Mouse (Mus musculus) heart, adult 9 months (tissue): ENCODE data around the gene Miga2.
"Not testable (repeated sequence)": the region's sequence is repeated elsewhere in the genome, so short reads cannot be mapped to it uniquely, and the experiment has no call there.

ENCODE experiments used
- DNase-seq, 2 experiments: peaks; one replicate each; pipeline ENCODE4 v3.0.0; 2022; ENCODE audit warnings: low spot score in 2 of 2

Miga2 gene

DNA sequence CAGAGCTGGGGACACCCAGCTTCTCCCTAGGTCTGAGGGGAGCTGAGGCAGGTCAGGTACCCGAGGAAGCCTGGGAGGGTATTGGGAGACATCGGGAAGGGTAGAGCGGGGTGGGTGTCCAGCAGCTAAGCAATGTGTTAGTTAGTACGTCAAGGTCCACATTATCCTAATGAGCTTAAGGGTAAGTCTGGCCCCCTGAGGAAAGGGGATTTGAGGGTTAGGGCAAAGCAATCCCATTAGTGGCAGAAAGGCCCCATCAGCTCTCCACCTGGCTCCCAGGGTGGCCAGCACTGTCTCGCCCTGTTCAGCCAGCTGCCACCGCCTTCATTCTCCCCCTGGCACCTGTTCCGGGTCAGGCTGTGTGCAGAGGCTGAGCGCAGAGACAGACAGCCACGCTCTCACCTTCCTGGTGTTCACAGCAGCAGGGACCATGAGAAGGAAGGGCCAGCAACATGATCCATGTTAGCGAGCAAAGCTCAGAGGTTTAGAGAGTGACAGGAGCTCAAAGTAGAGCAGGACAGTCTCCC, 34.0 kb downstream of the Miga2 start:
- no peak for DNase-seq

DNA sequence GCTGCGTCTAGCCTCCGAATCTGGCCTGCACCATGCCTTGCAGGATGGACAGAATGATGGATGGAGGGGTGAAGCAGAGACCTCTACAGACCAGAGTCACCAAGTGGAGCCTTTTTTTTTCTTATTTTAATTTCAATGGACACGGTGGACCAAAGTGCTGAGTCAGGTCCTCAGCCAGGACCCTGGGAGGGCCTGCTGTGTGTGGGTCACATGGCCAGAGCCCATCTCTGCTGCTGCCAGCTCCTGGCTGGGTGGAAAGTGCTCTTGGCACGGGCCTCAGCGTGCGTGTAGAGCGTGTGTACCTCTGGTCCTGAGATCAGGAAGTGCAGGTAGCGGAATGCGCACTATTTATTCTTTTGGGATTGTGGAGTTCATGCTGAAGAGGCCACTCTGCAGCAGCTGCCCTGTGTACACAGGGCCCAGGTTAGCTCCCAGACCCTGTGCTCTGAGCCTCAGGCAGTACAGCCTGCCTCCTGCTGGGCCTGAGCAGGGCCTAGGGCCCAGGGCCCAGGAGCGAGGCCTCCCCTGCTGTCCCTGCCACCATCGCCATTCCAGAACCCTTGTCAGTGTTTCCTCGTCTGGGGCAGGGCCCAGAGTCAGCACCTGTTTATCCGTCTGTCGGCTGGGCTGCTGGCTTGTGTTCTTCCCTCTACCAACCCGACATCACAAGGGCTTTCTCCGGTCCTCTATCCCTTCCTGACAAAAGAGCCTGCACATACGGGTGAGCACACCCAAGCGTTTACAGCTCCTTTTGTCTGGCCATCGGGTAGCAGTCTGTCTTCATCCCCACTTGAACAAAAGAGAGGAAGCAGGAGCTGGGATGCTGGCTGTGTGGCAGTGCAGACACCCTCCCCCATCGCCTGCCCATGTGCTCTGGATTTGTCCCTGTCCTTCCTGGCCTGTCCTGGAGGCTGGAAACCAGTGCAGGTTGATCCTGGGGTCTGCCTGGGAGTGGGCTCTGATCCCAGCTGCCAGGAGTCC, 35.4 kb downstream of the Miga2 start:
- DNase-seq = no peak

DNA sequence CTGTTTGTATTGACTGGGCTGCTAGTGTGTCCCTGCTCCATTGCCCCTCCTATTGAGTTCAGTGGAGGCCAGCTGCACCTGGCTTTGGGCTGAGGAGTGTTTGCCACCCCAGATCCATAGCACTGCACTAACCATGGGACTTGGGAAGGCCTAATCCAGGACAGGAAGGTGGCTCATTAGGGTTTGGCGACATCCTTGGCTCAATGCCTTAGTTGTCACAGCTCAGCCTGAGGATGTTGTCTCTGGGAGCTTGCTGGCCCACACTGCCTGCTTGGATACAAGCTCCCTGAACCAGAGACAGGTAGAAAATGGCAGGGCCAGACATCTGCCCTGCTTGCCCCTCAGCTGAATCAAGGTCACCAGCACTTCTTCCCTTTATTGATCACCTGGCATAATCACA, 37.5 kb downstream of the Miga2 start:
- DNase-seq = no peak

DNA sequence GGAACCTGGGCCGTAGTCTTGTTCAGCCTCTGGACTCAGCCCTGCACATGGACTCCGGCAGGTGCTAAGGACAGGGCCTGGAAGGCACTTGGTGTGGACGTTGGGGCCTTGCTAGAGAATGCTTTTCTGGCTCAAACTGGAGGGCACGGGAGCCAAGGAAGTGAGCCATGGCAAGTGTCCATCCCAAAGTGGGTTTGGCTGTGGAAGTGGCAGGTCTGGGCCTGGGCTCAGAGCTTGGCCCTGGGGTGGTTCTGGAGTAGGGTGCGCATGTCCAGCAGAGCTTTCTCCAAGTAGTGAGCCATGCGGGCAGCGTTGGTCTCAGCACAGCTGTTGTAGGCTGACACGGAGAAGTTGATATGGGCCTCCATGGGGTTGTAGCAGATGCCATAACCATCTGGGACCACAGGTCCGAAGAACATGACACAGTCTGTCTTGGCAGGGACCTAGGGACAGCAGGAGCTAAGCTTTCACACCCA, 38.4 kb downstream of the Miga2 start:
- peak; percentile 43 to 59 for DNase-seq

DNA sequence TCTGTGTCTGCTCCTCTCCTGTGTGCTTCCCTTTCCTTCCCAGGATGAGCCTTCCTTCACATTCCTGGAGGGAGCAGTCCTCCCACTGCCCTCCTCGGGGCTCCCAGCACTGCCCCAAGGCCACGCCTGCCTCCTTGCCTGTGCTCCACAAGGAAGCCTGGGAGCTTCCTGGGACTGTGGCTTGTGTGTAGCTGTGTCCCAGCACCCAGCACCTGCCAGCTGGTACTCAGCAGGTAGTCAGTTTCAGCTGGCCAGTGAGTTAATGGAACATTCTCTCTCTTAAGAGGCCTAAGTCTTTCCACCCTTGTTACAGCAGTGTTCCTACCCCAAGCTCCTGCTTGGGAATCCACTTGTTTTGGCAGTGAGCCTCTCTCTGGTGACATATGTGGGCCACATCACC, 38.8 kb downstream of the Miga2 start:
- no peak for DNase-seq

DNA sequence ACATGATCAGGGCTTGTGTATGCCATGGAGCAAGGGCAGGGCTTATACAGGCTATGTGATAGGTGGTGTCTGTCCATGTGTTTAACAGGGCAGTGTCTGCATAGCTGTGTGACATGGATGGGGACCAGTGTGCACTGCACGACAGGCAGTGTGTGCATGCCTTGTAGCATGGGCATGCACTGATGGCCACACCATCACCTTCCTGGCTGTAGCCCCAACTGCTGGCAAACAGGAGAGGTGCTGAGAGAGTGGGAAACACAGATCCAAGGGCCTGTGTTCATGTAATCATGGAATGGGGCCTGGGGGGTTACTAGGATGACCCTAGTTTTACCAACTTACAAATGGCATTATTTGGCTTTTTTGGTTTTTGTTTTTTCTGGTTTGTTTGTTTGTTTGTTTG, 39.8 kb downstream of the Miga2 start:
- no peak for DNase-seq

DNA sequence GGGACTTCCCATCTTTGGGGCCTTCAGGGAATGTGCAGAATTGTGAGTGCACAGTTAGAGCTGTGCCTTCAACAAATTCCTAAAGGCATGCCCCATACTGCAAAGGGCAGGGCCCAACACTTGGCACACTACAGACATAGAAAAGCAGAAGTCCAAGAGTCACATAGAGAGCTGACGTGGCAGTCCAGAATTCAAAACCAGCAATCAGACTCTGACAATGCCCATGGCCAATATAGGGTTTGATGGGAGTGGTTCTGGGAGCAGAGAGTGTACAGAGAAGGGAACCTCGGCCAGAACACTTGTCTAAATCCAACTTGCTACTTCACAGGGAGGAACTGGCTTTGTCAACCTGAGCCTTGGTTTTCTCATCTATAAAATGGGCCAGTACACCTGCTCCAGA, 43.2 kb downstream of the Miga2 start:
- DNase-seq = no peak

DNA sequence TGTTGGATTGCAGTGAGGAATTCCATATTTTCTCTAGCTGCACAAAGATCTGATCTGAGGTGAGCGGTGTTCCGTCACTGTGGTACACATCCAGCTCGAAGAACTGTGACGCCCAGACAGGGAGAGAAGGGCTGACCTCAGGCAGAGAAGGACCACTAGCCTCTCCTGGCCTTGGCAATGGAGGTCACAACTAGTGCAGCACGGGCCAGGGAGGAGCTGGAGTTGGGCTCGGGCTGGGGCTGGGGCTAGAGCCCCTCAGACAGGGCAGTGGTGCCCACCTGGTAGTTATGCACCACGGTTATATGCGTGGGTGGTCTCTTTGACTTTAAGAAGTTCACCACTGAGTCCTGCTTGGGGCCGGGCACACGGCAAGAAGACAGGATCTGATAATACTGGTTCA, 43.7 kb downstream of the Miga2 start:
- DNase-seq = no peak

DNA sequence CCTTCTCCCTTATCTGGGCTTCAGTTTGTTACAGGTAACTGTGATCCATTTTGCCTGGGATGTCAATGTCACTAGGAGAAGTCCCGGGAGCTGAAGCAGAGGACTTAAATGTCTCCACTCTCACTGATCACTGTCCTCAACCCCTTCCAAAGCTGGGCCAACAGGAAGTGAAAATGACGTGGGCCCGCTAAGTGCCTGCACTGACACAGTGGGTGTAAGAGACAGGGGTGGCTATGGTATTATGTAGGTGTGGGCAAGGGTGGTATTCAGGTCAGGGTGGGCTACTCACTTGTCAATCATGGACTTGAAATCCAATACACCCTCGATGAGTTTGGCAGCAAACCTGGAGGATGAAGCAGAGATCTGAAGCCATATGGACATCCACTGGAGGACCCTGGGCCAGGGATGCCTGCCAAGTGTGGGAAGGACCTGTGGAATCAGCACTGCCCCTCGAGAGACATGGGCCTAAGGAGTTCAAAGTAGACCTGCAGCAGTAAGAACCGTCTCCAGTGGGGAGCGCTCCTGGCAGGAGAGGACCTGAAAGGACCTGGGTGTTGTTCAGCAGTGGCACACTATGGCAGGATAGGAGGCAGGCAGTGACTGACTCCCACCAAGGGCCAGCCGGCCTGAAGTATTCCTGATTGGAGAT, 44.5 kb downstream of the Miga2 start:
- DNase-seq = no peak

DNA sequence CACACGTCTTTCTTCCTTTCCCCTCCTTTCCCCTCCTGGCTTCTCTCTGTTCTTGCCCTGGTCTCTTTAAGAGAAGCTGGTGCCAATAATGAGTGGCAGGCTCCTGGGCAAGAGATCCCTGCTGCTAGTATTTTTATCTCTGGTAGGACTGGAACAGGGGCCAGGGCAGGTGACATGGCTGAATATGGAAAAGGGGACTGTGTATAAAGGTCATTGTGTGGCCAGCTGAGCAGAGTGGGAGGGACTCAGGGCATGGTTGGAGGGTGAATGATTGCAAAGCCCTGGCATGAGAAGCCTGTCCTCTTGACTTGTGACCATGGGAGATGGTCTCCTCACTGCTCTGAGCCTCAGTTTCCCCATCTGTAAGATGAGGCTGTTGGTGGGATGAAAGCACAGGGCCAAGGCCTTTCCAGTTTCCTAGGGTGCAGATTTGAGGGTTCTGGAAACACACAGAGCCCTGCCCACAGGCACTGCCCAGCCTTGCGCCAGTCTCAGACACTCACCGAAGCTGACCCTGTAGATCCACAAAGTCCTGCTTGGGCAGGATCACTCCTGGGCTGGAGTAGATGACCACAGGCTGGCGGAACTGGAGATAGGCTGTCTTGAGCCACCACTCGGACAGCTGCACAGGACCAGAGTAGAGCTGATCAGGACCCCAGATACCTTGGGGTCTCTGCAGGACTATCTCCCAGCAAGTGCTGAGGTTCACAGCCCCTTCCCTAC, 45.6 kb downstream of the Miga2 start:
- peak; percentile 77 to 78 for DNase-seq

DNA sequence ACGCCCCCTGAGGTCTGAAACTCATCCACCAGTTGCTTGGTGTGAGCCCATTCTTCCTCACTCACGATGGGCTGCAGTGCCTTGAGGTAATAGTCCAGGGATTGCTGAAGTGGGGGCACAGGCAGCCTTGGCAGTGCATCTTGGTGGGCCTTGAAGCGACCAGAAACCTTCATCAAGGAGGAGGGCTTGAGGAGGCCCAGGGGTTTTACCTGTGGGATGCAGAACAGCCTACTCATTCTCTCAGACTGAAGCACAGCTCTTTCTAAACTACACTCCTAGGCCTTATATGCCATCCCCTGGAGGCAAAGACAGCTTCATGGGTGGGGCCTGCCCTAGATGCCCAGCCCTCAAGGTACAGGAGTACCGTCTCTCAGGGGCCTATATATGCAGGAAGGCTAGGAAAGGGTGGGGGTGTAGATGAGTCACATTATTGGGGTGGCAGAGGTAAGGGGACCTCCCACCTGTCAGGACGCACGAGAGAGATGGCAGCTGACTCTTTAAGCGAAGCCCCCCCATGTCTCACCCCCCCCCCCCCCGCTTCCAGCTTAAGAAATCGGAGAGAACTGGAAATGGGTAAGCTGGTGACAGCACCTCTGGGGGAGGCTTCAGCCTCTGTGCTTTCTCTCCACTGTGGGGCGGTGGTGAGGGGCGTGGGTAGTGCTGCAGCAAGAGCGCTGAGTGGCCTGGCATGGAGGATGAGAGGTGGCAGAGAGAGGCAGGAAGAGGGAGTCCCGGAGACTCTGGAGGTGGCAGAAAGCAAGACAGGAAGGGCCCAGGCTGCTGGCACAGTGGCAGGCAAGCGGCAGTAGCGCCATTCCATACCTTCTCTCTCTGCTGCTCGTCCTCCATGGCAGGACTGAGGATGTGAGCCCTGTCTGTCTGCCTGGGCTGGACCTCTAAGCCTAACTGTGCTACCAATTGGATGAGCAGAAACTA, 49.3 kb downstream of the Miga2 start:
- no peak for DNase-seq

DNA sequence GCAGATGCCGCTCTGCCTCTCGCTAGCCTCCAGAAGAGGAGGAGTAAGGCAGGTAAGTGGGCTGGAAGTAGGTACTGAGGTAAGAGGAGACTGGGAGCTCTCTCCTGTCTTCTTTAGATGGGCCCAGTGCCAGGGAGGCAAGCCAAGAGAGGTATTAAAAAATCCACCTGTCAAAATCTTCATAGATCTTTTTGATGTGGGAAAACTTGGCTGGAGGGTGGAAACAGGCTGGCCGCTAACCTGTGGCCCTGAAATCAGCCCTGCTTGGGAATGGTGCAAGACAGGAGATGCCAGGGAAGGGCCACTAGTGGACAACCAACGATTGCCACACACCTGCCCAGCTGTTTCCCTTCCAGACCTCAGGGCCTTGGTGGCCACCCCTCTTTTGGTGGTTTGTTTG, 50.1 kb downstream of the Miga2 start:
- no peak for DNase-seq

DNA sequence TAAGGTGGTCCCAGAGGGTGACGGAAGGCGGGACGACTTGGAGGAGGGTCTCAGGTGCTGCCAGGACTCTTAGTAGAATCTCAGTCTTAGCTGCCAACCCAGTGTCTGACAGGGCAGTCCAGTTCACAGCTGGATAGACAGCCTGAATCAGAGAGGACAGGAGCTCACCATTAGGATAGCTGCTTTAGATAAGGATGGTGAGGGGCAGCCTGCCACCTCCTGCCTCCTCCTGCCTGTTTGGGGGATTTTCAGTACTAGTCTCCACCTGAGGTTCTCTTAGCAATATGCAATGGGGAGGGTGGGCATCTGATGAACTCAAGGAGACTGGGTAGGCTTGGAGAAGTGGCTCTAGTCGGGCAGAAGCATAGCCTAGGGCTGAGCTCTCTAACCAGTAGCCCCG, 50.6 kb downstream of the Miga2 start:
- DNase-seq = no peak

DNA sequence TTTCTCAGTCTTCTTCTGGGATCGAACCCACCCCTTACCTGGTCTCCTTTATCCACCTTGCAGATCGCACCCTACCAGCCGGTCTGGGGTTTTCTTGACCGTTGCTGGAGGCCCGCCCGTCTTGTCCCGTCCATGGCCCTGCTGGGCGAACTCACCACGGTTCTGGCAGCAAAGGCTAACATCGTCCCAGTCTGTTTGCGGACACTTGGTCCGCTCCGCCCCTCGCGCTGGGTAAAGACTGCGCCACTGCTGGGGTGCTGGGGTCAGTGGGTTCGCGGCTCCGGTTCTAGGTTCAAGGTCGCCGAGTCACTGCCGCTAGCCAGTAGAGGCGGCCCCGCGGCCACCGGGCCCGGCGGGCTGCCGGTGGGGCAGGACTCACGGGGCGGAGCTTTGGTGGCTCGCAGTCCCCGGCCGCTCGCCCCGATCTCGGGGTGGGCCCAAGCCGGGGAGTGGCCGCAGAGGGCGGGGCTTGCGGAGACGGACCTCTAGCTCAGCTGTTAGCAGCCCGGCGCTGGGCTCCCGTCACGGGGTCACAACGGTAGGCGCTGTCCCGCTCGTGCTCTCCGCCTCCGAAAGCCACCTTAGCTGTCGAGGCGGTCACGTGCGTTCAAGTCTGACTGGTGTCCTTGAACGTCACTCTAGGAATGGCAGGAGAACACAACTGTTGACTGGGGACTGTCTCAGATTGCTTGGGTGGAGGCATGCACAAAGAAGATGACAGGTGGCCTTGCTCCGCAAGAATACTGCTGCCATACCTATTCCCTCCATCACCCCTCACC, 51.3 kb downstream of the Miga2 start, which contains the start of gene Crat:
Gene Crat (minus strand): TSS at position 657 of the 779 bp plus-strand sequence.
- peak; percentile 97 for DNase-seq

DNA sequence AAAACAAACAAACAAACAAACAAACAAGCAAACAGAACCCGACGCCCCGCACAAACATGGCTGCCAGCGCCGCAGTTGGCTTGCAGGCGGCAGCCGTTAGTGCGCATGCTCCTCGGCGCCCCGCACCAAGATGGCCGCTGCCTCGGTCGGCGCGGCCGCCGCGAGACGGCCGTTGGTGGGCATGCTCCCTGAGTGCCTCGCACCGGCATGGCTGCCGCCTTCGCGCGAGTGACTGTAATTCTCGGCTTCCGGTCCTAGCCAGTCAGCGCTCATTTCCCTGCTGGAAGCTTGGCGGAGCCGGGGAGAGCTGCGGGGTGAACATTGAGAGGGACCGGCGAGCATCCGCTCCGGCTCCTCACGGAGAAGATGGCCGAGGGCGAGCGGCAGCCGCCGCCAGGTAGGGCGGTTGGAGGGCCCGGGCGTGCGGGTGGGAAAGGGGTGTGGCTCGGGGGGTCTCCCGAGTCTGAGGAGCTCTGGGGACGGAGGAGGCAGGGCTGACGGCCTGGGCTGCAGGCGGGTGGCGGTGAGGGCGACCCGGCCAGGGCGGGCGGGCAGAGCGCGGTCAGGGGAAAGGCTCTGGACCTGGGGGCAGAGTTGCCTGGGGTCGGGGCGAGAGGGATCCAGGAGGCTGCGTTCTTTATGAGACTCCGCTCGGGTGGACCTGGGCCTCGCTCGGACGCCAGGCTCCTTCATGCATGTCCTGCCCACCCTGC, 52.1 kb downstream of the Miga2 start, which contains the start of gene Ptpa:
Gene Ptpa (plus strand): TSS at position 104 of the 713 bp plus-strand sequence.
- DNase-seq = peak; percentile 85 to 91

DNA sequence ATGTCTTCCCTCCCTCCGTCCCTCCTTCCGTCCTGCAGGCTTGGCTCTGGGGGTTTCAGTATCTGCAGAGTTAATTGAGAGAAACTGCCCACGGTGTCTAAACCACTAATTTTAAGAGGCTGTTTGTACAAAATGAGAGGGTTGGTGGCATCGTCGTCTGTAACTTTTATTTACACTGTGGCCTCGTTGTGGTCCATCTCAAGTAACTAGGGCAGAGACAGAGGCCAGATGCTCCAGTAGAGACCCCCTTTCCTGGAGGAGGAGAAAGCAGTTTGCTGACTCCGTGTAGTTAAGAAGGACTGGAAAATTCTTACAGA, 52.6 kb downstream of the Miga2 start:
- no peak for DNase-seq

DNA sequence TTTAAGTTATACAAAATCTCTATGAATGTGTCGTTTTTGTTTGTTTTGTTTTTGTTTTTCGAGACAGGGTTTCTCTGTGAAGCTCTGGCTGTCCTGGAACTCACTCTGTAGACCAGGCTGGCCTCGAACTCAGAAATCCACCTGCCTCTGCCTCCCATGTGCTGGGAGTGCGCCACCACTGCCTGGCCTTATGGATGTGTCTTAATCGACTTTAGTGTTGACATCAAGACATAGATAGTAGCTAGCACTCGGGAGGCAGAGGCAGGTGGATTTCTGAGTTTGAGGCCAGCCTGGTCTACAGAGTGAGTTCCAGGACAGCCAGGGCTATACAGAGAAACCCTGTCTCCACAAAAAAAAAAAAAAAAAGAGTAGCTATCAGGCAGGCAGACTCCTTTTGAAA, 53.1 kb downstream of the Miga2 start:
- not testable (repeated sequence) for DNase-seq

DNA sequence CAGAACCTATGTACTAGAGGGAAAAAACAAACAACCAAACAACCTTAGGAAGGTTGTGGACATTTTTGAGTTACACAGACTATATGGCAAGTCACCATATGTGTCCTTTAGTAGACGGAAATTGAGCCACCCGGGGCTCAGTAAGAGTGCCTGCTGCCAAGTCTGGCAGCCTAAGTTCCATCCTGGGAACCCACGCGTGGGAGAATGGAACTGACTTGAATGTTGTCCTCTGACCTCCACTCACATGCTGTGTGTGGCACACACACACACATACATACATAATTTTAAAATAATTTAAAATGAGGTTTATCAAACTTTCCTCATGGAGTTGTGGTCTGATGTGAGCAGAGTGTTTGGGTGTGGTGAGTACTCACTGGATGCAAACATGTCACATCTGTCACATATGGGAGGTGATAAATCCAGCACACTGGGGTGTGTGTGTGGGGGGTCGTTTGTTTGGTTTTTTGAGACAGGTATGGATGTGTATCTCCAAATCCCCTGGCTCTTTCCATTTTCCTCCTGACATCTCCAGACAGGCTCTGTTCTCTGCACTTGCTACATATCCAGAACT, 53.6 kb downstream of the Miga2 start:
- no peak for DNase-seq

DNA sequence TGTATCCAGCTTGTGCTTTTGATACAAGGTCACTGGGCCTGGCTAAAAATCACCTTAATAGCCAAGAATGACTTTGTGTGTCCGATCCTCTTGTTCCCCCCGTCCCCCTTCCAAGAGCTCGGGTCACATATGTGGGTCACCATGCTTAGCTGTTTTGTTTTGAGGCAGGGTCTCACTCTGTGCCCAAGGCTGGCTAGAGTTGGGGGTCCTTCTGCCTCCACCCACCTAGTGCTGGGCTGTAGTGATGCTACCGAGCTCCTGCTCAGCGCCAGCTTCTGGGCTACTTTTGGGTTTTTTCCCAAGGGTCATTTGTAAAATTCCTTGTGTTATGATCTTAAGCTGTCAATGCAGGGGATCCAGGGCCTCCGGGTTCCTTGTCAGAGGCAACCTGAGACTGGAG, 54.2 kb downstream of the Miga2 start:
- DNase-seq = no peak
